ENCODE assay signal across 25 mouse cellular contexts in genomic region chr10:14459330-14459729, GRCm38 (mm10).
DNase-seq lines count a peak whose midpoint lies in the region; ATAC-seq lines count a peak whose summit lies in the region.
"Had no signal": no experiment of that assay in that cellular context is flagged by ENCODE, and none has a peak within 500 bp of the region (broad histone marks: within the 10 kb centered on the region; RNA-seq: fewer than 3 reads in every experiment).

No protein-coding gene starts in this region.

- WGBS in heart, embryonic 11.5 days (ENCODE audit: insufficient replicate concordance), result 83% methylated on average over 10 of the region's 10 CpGs
- WGBS in heart, embryonic 14.5 days, result 85% methylated on average over 10 of the region's 10 CpGs

- H3K27ac ChIP-seq in heart, embryonic 11.5 days (ENCODE audit: low read depth, low read length), result peak overlapping the region; percentile 46; the same call in 1 of the 2 replicates
- H3K27ac ChIP-seq in heart, embryonic 14.5 days (replicated peaks in 1 of 2; ENCODE audit: control insufficient read depth in 1 of 2, insufficient read depth in 1 of 2, low read depth in 2 of 2, low read length in 2 of 2), result peak overlapping the region; percentile 39 to 44; a peak in 1 of 4 replicates
- H3K27ac ChIP-seq: embryonic facial prominence, embryonic 10.5 days; embryonic facial prominence, embryonic 13.5 days; forebrain, embryonic 10.5 days; forebrain, embryonic 13.5 days; hindbrain, embryonic 12.5 days; hindbrain, embryonic 15.5 days had no signal

- no peak overlapping the region for H3K4me3 ChIP-seq in heart, embryonic 11.5 days (ENCODE audit: low read depth, low read length)
- no peak overlapping the region for H3K4me3 ChIP-seq in heart, embryonic 14.5 days (ENCODE audit: control insufficient read depth in 1 of 2, insufficient read depth in 1 of 2, low read depth in 1 of 2, low read length in 2 of 2)
- H3K4me3 ChIP-seq: embryonic facial prominence, embryonic 10.5 days; embryonic facial prominence, embryonic 13.5 days; erythroblast, embryonic 14.5 days; forebrain, embryonic 10.5 days; forebrain, embryonic 13.5 days; heart, embryonic 15.5 days; hindbrain, embryonic 12.5 days; hindbrain, embryonic 15.5 days had no signal

- H3K4me1 ChIP-seq in heart, embryonic 11.5 days (ENCODE audit: control insufficient read depth, insufficient read depth, low read length), result peaks cover 4% of the 10 kb centered on the region; the same call in 1 of the 2 replicates
- H3K4me1 ChIP-seq in heart, embryonic 14.5 days (ENCODE audit: control insufficient read depth in 2 of 2, insufficient read depth in 2 of 2, low read length in 2 of 2), result peaks cover 5 to 24% of the 10 kb centered on the region in 2 experiments
- H3K4me1 ChIP-seq: forebrain, embryonic 10.5 days; forebrain, embryonic 13.5 days; hindbrain, embryonic 12.5 days; hindbrain, embryonic 15.5 days had no signal

- H3K9me3 ChIP-seq in heart, embryonic 11.5 days (replicated peaks; ENCODE audit: control insufficient read depth, low read length), result no peaks in the 10 kb centered on the region
- H3K9me3 ChIP-seq in heart, embryonic 14.5 days (ENCODE audit: control insufficient read depth, low read length), result no peaks in the 10 kb centered on the region
- H3K9me3 ChIP-seq: embryonic facial prominence, embryonic 10.5 days; embryonic facial prominence, embryonic 13.5 days; forebrain, embryonic 10.5 days; forebrain, embryonic 13.5 days; heart, embryonic 15.5 days; hindbrain, embryonic 12.5 days; hindbrain, embryonic 15.5 days had no signal

- DNase-seq in heart, postnatal 25 days (ENCODE audit: low spot score), result no peak
- DNase-seq in heart, postnatal 14 days, result no peak
- DNase-seq in fat pad, adult 2 months (ENCODE audit: extremely low read depth, low read depth, low spot score), result peak; percentile 71
- DNase-seq in frontal cortex, postnatal 25 days (ENCODE audit: low spot score in 2 of 2), result no peak
- DNase-seq: adrenal gland, adult 8-10 months; adrenal gland, postnatal 25 days; cerebellum, adult 11-12 months; cerebellum, adult 8-10 months; cerebellum, postnatal 10 days; cerebellum, postnatal 36 days; embryo, embryonic 11 days; gastrocnemius, postnatal 25 days; kidney, adult 2 months had no signal

- H3K27me3 ChIP-seq in heart, embryonic 11.5 days (ENCODE audit: control insufficient read depth, insufficient read depth, low read length), result no peaks in the 10 kb centered on the region
- no peaks in the 10 kb centered on the region for H3K27me3 ChIP-seq in heart, embryonic 14.5 days (ENCODE audit: control insufficient read depth, insufficient read depth, low read length)
- H3K27me3 ChIP-seq: embryonic facial prominence, embryonic 13.5 days; forebrain, embryonic 13.5 days; heart, embryonic 15.5 days; hindbrain, embryonic 12.5 days; hindbrain, embryonic 15.5 days had no signal

- no peak overlapping the region for H3K9ac ChIP-seq in heart, embryonic 11.5 days (ENCODE audit: low read depth, low read length)
- H3K9ac ChIP-seq in heart, embryonic 14.5 days (ENCODE audit: low read length), result no peak overlapping the region
- H3K9ac ChIP-seq: embryonic facial prominence, embryonic 13.5 days; forebrain, embryonic 13.5 days; heart, embryonic 15.5 days; hindbrain, embryonic 12.5 days; hindbrain, embryonic 15.5 days had no signal

- H3K36me3 ChIP-seq in heart, embryonic 11.5 days (ENCODE audit: control insufficient read depth, insufficient read depth, low read length), result no peaks in the 10 kb centered on the region
- no peaks in the 10 kb centered on the region for H3K36me3 ChIP-seq in heart, embryonic 14.5 days (ENCODE audit: control insufficient read depth, insufficient read depth, low read length)
- H3K36me3 ChIP-seq: embryonic facial prominence, embryonic 10.5 days; embryonic facial prominence, embryonic 13.5 days; forebrain, embryonic 10.5 days; heart, embryonic 15.5 days; hindbrain, embryonic 12.5 days; hindbrain, embryonic 15.5 days had no signal

- H3K4me2 ChIP-seq in heart, embryonic 11.5 days, result no peak overlapping the region
- H3K4me2 ChIP-seq in heart, embryonic 14.5 days (ENCODE audit: low read length), result no peak overlapping the region
- H3K4me2 ChIP-seq: embryonic facial prominence, embryonic 13.5 days; forebrain, embryonic 13.5 days; heart, embryonic 15.5 days; hindbrain, embryonic 12.5 days; hindbrain, embryonic 15.5 days had no signal

- intact Hi-C loops in heart, postnatal 25 days (cut with DNase I), result no loop called here
- intact Hi-C loops in heart, postnatal 14 days (cut with DNase I), result no loop called here

- ATAC-seq in heart, embryonic 11.5 days (replicated peaks; ENCODE audit: insufficient number of reproducible peaks, low FRiP score, low TSS enrichment), result no peak
- no peak for ATAC-seq in heart, embryonic 14.5 days (ENCODE audit: insufficient number of reproducible peaks, insufficient read depth, low FRiP score, low read depth)
- ATAC-seq: forebrain, embryonic 13.5 days; forebrain, embryonic 16.5 days; intestine, postnatal 0 days had no signal
